Mouse (Mus musculus) frontal cortex, postnatal 10 days (tissue): Measurements from ENCODE around the gene Nt5dc3.

Experiments used
- DNase-seq, 2 experiments: peaks; one replicate each; pipeline ENCODE4 v3.0.0; 2022; ENCODE audit warnings: low spot score in 2 of 2, mixed read lengths in 1 of 2

Nt5dc3 gene

DNA sequence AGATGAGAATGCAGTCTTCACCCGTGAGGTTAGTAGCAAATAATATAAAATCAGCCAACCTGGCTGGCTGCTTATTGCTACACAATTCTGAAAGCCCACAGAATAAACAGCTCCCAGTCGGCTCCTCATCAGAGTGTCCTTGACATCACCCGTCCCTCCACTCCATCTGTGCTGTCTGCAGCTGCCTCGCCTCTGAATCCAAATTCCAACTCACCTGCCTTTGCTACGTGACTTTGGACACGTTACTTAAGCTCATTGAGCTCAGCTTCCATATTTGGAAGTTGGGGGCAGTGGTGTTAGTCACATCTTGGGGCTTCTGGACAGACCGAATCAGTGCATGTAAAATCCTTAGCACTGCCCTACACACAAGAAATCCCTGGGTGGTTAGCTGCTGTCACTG lies 93.3 kb downstream of the Nt5dc3 start:
- DNase-seq, result no peak

DNA sequence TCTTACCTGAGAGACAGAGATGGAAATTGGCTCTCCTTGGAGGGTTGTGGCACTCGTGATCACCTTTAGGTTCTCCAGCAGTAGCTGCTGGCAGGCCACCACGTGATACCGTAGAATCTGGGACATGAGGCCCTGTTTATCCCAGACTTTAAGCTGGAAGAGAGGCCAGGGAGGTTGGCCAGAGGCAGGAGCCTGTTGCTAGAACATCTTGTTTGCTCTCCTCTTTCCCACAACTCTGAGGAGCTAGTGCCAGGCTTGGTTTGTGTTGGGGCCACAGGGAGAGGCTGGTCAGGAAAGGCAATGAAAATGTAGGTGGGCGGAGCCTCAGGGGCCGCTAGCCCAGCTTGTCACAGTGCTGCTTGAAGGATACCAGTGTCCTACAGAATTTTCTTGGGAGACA lies 93.8 kb downstream of the Nt5dc3 start:
- DNase-seq, result no peak

DNA sequence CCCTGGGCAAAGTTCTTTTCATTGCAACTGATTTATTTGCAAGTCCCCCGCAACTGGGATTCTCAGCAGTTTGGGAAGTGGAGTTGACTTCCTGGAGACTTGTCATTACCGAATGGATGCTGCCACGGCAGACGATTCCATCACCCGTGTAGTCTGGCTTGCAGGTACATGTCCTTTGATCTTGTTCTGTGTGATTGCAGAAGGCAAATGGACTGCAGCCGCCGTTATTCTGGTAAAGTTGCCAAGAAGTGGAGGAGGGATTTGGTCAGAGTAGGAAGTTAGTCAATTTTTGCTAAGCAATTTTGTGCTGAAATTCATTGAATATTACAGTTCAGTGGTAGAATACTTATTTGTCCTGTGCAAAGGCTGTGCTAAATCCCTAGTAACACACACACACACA lies 99.9 kb downstream of the Nt5dc3 start:
- DNase-seq, result no peak

DNA sequence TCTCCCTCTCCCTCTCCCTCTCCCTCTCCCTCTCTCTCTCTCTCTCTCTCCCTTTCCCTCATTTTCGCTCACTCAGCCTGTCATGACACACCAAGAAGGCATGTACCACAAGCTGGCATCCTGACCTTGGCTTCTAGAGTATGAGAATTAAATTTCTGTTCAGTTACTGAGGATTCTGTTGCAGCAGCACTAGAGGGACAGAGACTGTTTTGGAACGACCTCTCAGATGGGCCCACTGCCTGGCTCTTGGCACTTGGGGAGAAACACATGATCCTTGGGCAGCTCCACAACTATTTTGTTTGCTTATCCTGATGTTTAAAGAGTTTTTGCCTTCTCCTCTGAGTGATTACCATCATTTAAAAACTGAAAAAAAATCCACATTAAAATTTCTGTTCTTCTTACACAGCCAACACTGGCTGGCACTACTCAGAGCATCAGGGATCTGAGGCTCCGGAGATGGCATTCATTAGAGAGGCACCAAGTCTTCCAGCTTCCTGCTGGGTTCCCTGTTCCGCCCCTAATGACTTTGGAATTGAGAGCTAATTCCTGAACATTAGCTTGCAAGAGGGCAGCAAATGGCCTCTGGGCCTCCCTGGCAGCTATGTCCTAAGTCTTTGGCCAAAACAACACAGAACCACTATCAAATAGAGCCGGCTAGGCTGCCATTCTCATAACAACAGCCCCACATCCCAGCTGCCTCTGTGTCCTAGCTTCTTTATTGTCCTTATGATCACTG lies 101.4 kb downstream of the Nt5dc3 start:
- no peak for DNase-seq

DNA sequence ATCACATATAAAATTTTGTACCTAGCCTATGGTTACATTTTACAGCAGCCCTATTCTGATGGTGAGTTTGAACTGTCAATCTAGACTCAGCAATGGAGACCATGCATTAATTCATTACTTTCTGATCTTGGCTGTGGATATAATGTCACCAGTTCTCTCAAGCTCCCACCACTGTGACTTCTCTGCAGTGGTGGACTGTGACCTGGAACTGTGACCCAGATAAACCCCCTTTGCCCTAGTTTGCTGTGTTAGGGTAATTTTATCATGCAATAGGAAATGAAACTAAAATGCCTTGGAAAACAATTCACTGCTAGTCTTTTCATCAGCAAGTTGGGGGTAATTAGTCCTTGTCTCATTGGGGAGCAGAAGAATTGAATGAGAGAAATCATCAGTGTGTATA lies 102.6 kb downstream of the Nt5dc3 start:
- no peak for DNase-seq

DNA sequence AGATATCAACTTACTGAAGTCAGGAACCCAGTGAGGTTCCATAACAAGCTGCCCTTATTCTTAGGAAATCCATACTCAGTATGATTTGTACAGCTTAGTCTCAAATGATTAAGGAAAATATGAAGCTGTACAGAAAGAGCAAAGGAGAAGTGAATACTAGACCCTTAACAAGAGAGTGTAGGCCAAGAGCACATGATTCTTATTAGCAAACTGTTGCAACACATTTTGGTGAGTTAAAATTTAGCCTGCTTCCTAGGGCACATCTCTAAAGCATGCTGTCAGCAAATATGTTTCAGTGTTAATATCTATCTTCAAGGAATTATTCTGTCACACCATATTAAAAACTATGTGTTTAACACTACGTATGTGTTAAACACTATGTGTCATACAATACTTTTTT lies 107.6 kb downstream of the Nt5dc3 start:
- no peak for DNase-seq
